Mouse (Mus musculus) G1E-ER4 (cell line): ENCODE measurements around the gene Shroom2. TPM values are rescaled to one million over a fixed set of nuclear protein-coding genes. Genes with fewer than 3 reads are reported as not detected.

Experiments used
- GATA1 ChIP-seq: IDR thresholded peaks from one replicate; pipeline ENCODE4 v1.8.0; 2012; ENCODE audit warnings: low read length, inconsistent platforms
- polyA plus RNA-seq: library from polyadenylated mRNA; stranded (reverse); fragments of >175 nt; gene quantifications from 2 replicates; pipeline ENCODE4 v1.2.3, GENCODE M21; 2012

Gene Shroom2
- polyA plus RNA-seq, 1 experiment = not detected

- TF ChIP-seq GATA1 = no peak
These were observed 125.3 kb downstream of the Shroom2 start for GRCm38 (mm10) chrX:152643679-152644638.

- TF ChIP-seq GATA1 = no peak
These were observed 126.1 kb downstream of the Shroom2 start for GRCm38 (mm10) chrX:152643201-152643600.

GRCm38 (mm10) chrX:152642627-152643026 is 126.6 kb downstream of the Shroom2 start:
- no peak for TF ChIP-seq GATA1

- no peak for TF ChIP-seq GATA1
These were observed 133.9 kb downstream of the Shroom2 start for GRCm38 (mm10) chrX:152635397-152635796.

GRCm38 (mm10) chrX:152621407-152621806 is 147.9 kb downstream of the Shroom2 start:
- no peak for TF ChIP-seq GATA1

GRCm38 (mm10) chrX:152620917-152621316 is 148.3 kb downstream of the Shroom2 start:
- TF ChIP-seq GATA1 = no peak

GRCm38 (mm10) chrX:152618464-152618863 is 150.8 kb downstream of the Shroom2 start:
- no peak for TF ChIP-seq GATA1

GRCm38 (mm10) chrX:152563034-152563433 is 206.2 kb downstream of the Shroom2 start, which contains the start of gene Cldn34a:
TSS of gene Cldn34a (plus strand) at chrX:152563334.
- TF ChIP-seq GATA1 = no peak

Other genes starting within 250 kb of the Shroom2 start
- not detected in 2 replicates for gene Cldn34a, start 206.1 kb downstream of the Shroom2 start, polyA plus RNA-seq
- gene Gpr143, start 12.5 kb upstream of the Shroom2 start, polyA plus RNA-seq = not detected in 2 replicates
- gene Usp51, start 237.0 kb upstream of the Shroom2 start, polyA plus RNA-seq = not detected in 2 replicates